Mouse (Mus musculus) small intestine, adult 2 months (tissue): Measurements from ENCODE around the gene Sidt1. TPM values are rescaled to one million over a fixed set of nuclear protein-coding genes. Genes with fewer than 3 reads are reported as not detected.

ENCODE experiments used
- H3K27ac ChIP-seq: fragments of 200-500 bp; 2 replicates; pipeline ENCODE4 v1.5.1; 2012; ENCODE audit warnings: low read depth, low read length, control low read depth, inconsistent platforms; ENCODE audit not compliant: insufficient read depth
- H3K27me3 ChIP-seq: fragments of 200-500 bp; 2 replicates; pipeline ENCODE4 v1.6.1; 2012; ENCODE audit warnings: mild to moderate bottlenecking, moderate library complexity, low read length, inconsistent platforms; ENCODE audit not compliant: control insufficient read depth, insufficient read depth
- H3K36me3 ChIP-seq: fragments of 200-500 bp; 2 replicates; pipeline ENCODE4 v1.6.1; 2012; ENCODE audit warnings: mild to moderate bottlenecking, low read length, control low read depth, inconsistent platforms; ENCODE audit not compliant: control insufficient read depth, insufficient read depth
- H3K4me1 ChIP-seq: fragments of 200-500 bp; 2 replicates; pipeline ENCODE4 v1.6.1; 2012; ENCODE audit warnings: low read length, inconsistent platforms, mixed read lengths; ENCODE audit not compliant: control insufficient read depth, insufficient read depth, insufficient read length
- H3K4me3 ChIP-seq: fragments of 200-500 bp; 2 replicates; pipeline ENCODE4 v1.5.1; 2012; ENCODE audit warnings: low read depth, mild to moderate bottlenecking, control low read depth, inconsistent platforms, low read length, moderate library complexity
- CTCF ChIP-seq: fragments of 200-500 bp; IDR thresholded peaks from 2 replicates; pipeline ENCODE4 v1.5.1; 2012; ENCODE audit warnings: low read depth, mild to moderate bottlenecking, control low read depth, inconsistent platforms, low read length, moderate library complexity, mixed read lengths; ENCODE audit not compliant: insufficient replicate concordance, insufficient read length; ENCODE audit errors: extremely low read depth
- POLR2A ChIP-seq: fragments of 200-500 bp; IDR thresholded peaks from 2 replicates; pipeline ENCODE4 v1.6.1; 2012; ENCODE audit warnings: low read depth, mild to moderate bottlenecking, control low read depth, inconsistent platforms, low read length, moderate library complexity
- WGBS: fragments of 180-500 bp; shearing (Covaris S2); methylation state at CpG from one replicate; pipeline ENCODE4 v1.1.7; 2018; 5-methylcytosine and 5-hydroxymethylcytosine counted together
- polyA plus RNA-seq: library from polyadenylated mRNA; depleted of rRNA; stranded (reverse); fragments of >200 nt; gene quantifications from 2 replicates; pipeline ENCODE4 v1.2.3, GENCODE M21; 2012

Gene Sidt1
- polyA plus RNA-seq, 1 experiment: 3.8 TPM

- Histone ChIP-seq H3K4me3 (no peak overlapping the region), H3K36me3 (no peaks in the 10 kb centered on the region), H3K27me3 (no peaks in the 10 kb centered on the region), H3K27ac (no peak overlapping the region), H3K4me1 (no peaks in the 10 kb centered on the region)
- TF ChIP-seq POLR2A: no peak
- peak; percentile 30; the same call in 1 of the 2 replicates for TF ChIP-seq CTCF
- 93% methylated on average over 9 of the region's 9 CpGs for WGBS
Measured at GRCm38 (mm10) chr16:44330657-44331056, 2.3 kb downstream of the Sidt1 start.

GRCm38 (mm10) chr16:44328644-44329043 is 4.4 kb downstream of the Sidt1 start:
- H3K4me1 ChIP-seq: no peaks in the 10 kb centered on the region
- TF ChIP-seq CTCF (no peak), POLR2A (no peak)
- H3K27ac ChIP-seq: no peak overlapping the region
- no peaks in the 10 kb centered on the region for H3K36me3 ChIP-seq
- 30% methylated on average over 4 of the region's 4 CpGs for WGBS
- H3K4me3 ChIP-seq: no peak overlapping the region
- H3K27me3 ChIP-seq: no peaks in the 10 kb centered on the region

- 94% methylated on average over 3 of the region's 3 CpGs for WGBS
- Histone ChIP-seq H3K4me3 (no peak overlapping the region), H3K27me3 (no peaks in the 10 kb centered on the region), H3K4me1 (no peaks in the 10 kb centered on the region), H3K36me3 (no peaks in the 10 kb centered on the region), H3K27ac (no peak overlapping the region)
- TF ChIP-seq CTCF (no peak), POLR2A (no peak)
Measured at GRCm38 (mm10) chr16:44320232-44320631, 12.8 kb downstream of the Sidt1 start.

GRCm38 (mm10) chr16:44316350-44316749 is 16.6 kb downstream of the Sidt1 start:
- Histone ChIP-seq H3K27me3 (no peaks in the 10 kb centered on the region), H3K4me3 (no peak overlapping the region), H3K27ac (no peak overlapping the region), H3K36me3 (no peaks in the 10 kb centered on the region), H3K4me1 (no peaks in the 10 kb centered on the region; the same call in 1 of the 2 replicates)
- 74% methylated on average over 4 of the region's 4 CpGs for WGBS
- TF ChIP-seq CTCF: no peak
- TF ChIP-seq POLR2A: no peak

GRCm38 (mm10) chr16:44313422-44313821 is 19.6 kb downstream of the Sidt1 start:
- Histone ChIP-seq H3K27ac (no peak overlapping the region), H3K27me3 (no peaks in the 10 kb centered on the region), H3K4me3 (no peak overlapping the region), H3K36me3 (no peaks in the 10 kb centered on the region), H3K4me1 (no peaks in the 10 kb centered on the region; the same call in 1 of the 2 replicates)
- TF ChIP-seq POLR2A: no peak
- no peak for TF ChIP-seq CTCF
- WGBS: 18% methylated on average over 4 of the region's 4 CpGs

GRCm38 (mm10) chr16:44305606-44306005 is 27.4 kb downstream of the Sidt1 start:
- WGBS: 45% methylated on average over 3 of the region's 3 CpGs
- peaks cover 3% of the 10 kb centered on the region; the same call in 1 of the 2 replicates for H3K4me1 ChIP-seq

GRCm38 (mm10) chr16:44303822-44304221 is 29.2 kb downstream of the Sidt1 start:
- Histone ChIP-seq H3K4me3 (no peak overlapping the region), H3K27me3 (no peaks in the 10 kb centered on the region), H3K36me3 (no peaks in the 10 kb centered on the region), H3K4me1 (peaks cover 3% of the 10 kb centered on the region; the same call in 1 of the 2 replicates), H3K27ac (no peak overlapping the region)
- TF ChIP-seq CTCF (no peak), POLR2A (no peak)
- WGBS: 70% methylated on average over 2 of the region's 2 CpGs

More at GRCm38 (mm10) chr16:44305606-44306005, 27.4 kb downstream of the Sidt1 start:
- no peaks in the 10 kb centered on the region for H3K36me3 ChIP-seq
- H3K27ac ChIP-seq: no peak overlapping the region
- TF ChIP-seq CTCF (no peak), POLR2A (no peak)
- H3K27me3 ChIP-seq: no peaks in the 10 kb centered on the region
- no peak overlapping the region for H3K4me3 ChIP-seq

GRCm38 (mm10) chr16:44302126-44302892 is 30.7 kb downstream of the Sidt1 start:
- WGBS: 19% methylated on average over 10 of the region's 10 CpGs
- TF ChIP-seq POLR2A: no peak
- TF ChIP-seq CTCF: no peak
- Histone ChIP-seq H3K36me3 (no peaks in the 10 kb centered on the region), H3K4me3 (no peak overlapping the region), H3K4me1 (peaks cover 3% of the 10 kb centered on the region; the same call in 1 of the 2 replicates), H3K27ac (no peak overlapping the region), H3K27me3 (no peaks in the 10 kb centered on the region)
